Mouse (Mus musculus) layer of hippocampus, postnatal 14 days (tissue): ENCODE data around the gene Mfap4. TPM values are rescaled to one million over a fixed set of nuclear protein-coding genes. Genes with fewer than 3 reads are reported as not detected.

Experiments used
- DNase-seq, 2 experiments: peaks; one replicate each; pipeline ENCODE4 v3.0.0; 2021 to 2022; ENCODE audit warnings: low spot score in 2 of 2, mixed read lengths in 1 of 2
- total RNA-seq, 2 experiments: library from RNA; stranded (reverse); gene quantifications; 2 replicates each; pipeline ENCODE4 v1.2.3; 2021

Mfap4 gene
- total RNA-seq, 2 experiments from 2014 or later, result 8.5 to 12.5 TPM

- DNase-seq, result no peak
Observed at GRCm38 (mm10) chr11:61514953-61515352, 29.7 kb downstream of the Mfap4 start.

- no peak for DNase-seq
Observed at GRCm38 (mm10) chr11:61517971-61518370, 32.7 kb downstream of the Mfap4 start.

GRCm38 (mm10) chr11:61518871-61519270 is 33.6 kb downstream of the Mfap4 start:
- no peak for DNase-seq

DNA sequence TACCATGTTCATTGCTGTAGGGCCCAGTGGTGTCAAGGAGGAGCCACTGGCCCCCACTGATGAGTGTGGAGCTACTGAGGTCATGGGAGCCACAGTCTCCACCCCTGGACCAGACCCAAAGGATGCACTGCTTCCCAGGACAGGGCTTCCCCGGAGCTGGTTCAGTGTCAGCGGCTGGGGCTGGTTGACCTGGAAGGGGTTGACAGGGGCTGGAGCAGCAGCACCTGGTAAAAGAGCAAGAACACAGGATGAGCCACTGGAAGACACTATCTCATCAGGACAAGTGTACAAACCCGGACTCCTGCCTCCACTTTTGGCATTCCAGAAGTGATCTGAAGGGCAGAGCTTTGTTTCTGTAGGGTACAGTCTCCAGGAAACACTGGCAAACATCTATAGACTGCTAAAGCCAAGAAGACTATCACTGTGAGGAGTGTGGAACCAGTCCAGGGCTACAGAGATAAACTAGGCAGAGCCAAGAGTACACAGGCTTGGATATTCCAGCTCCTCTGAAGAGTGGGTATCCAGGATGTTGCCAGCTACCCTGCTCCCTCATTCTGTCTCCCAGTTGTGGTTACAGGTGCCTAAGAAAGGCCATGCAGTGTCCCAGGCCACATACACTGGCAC is 34.4 kb downstream of the Mfap4 start:
- no peak for DNase-seq

- peak in 1 of 2 experiments; percentile 55 for DNase-seq
Observed at GRCm38 (mm10) chr11:61526872-61527271, 41.6 kb downstream of the Mfap4 start.

- peak in 1 of 2 experiments; percentile 65 for DNase-seq
Observed at GRCm38 (mm10) chr11:61529268-61529713, 44.1 kb downstream of the Mfap4 start.

DNA sequence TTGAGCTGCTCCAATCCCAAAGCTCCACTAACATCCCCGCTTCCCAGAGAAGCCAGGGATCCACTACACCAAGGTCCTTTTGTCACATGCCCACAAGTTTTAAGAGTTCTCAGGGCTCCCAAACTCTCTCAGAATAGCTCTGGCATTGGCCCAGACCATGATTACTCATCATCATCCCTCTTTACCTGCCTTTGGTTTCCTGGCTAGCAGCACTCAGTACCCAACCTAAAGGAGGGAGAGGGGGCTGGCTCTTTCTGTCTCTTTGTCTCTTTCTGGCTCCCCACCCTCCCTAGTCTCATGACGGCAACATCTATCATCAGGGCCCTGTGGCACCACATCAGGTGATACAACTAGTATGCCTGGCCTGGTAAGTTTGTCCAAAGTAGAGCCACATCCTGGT is 47.6 kb downstream of the Mfap4 start:
- DNase-seq, result no peak

GRCm38 (mm10) chr11:61533571-61533970 is 48.3 kb downstream of the Mfap4 start:
- DNase-seq, result no peak

DNA sequence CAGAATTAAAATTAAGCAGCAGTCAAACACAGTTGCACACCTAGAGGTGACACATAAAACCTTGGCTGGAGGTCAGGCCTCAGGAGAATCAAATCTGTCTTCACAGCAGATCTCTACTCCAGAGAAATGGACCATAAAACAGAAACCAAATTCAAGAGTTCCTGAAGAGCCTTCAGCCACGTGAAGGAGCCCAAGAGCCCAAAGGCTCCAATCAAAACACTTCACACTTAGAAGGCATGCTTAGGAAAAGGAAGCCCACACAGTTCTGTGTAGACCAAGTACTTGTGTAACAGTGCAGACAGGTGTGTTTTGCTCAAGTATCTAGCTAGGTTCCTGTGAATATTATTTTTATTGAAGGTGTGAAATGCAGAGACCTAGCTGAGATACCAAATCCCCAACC is 50.3 kb downstream of the Mfap4 start:
- no peak for DNase-seq

DNA sequence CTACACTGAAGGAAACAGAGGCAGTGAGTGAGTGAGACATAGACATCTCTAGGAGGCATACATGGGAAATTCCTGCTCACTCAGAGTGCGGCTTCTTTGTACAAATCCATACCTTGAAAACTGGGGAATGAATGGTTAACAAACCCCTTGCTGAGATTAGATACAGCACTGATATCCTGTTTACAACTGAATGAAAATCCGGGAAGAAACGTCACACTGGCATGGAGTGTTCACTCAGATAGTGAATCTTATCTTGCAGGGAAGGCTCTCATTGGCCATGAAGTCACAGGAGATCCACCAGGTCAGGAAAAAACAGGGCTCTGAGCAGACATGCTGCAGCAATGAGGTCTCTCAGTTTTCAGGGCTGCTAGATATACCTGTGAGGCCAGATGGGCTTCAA is 51.7 kb downstream of the Mfap4 start:
- no peak for DNase-seq

DNA sequence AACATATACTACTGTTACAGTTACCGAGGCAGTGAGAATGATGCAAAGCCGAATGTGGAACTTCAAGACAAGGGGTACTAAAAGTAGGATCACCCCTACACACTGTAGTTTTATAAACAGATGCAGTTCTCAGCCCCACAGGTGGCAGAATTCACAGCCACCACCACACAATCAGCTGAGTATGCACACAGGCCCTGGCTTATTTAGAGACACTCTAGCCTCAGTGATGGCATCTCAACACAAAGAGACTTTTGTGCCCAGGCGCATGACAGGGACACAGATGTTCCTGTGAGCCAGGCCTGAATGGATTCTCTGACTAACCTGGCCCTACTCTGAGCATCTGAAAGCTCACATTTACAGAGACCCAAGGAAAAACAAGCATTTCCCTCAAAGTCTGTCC is 52.1 kb downstream of the Mfap4 start:
- DNase-seq, result peak in 1 of 2 experiments; percentile 49

Other genes with a start within 250 kb of the Mfap4 start
- gene Aldh3a2, start 218.0 kb upstream of the Mfap4 start, total RNA-seq, result 10 to 100 TPM; 54.5 to 57.5 TPM
- gene Slc47a2, start 142.6 kb upstream of the Mfap4 start, total RNA-seq, result under 1 TPM in 1 of 2 experiments, not detected in 1; 0.17 TPM
- under 1 TPM; 0.83 to 0.93 TPM for gene Slc47a1, start 107.1 kb upstream of the Mfap4 start, total RNA-seq
- 100 to 1,000 TPM; 328 to 329 TPM for gene Rnf112, start 31.3 kb upstream of the Mfap4 start, total RNA-seq
- gene Mapk7, start 9.0 kb downstream of the Mfap4 start, total RNA-seq, result 10 to 100 TPM; 32.8 to 36.2 TPM
- 10 to 100 TPM; 37.3 to 37.4 TPM for gene B9d1, start 19.7 kb downstream of the Mfap4 start, total RNA-seq
- gene Epn2, start 94.3 kb downstream of the Mfap4 start, total RNA-seq, result 100 to 1,000 TPM; 147 to 158 TPM
- 1 to 10 TPM; 7.0 to 9.0 TPM for gene Grap, start 167.8 kb downstream of the Mfap4 start, total RNA-seq
- gene Fam83g, start 198.7 kb downstream of the Mfap4 start, total RNA-seq, result under 1 TPM in 1 of 2 experiments, not detected in 1; 0.07 TPM
- gene Slc5a10, start 235.4 kb downstream of the Mfap4 start, total RNA-seq, result under 1 TPM; 0.48 to 0.64 TPM